Mouse (Mus musculus): Measurements from ENCODE around the gene Tasp1.
"Not testable (repeated sequence)": the region's sequence is repeated elsewhere in the genome, so short reads cannot be mapped to it uniquely, and the experiment has no call there.

DNA sequence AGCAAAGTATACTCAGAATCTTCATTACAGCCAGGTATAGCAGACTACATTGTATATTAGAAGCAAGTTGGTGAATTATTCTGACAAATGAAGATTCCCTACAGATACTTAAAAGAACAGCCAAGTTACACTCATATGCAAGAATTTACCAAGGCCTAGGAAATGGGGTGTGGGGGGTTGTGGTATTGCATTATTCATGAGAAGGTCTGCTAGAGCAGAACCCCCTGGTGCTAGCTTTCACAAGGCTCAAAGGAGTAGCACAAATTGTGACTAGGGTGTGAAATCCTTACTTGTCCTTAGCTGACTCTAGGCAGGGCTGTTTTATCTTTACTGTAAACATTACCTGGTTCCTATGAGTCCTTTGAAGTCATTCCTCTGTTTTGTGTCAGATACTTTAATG, 12.7 kb upstream of the Tasp1 start:
- not testable (repeated sequence) for TF ChIP-seq GATA1 (IDR thresholded peaks at IDR 0.05; ENCODE audit: borderline replicate concordance, low read length); FLI1 (IDR thresholded peaks at IDR 0.05; ENCODE audit: low read length)
